Mouse (Mus musculus) heart, postnatal 14 days (tissue): Measurements from ENCODE around the gene Nmral1. TPM values are rescaled to one million over a fixed set of nuclear protein-coding genes. Genes with fewer than 3 reads are reported as not detected.
"Not testable (repeated sequence)": the region's sequence is repeated elsewhere in the genome, so short reads cannot be mapped to it uniquely, and the experiment has no call there.

Source experiments
- DNase-seq, 2 experiments: peaks; one replicate each; pipeline ENCODE4 v3.0.0; 2021 to 2022
- intact Hi-C: fragments of 180-260 bp; cut with DNase I; formaldehyde crosslinking; loops from one replicate; pipeline ENCODE4 v1.15.1; 2025
- long read RNA-seq, 2 experiments: library from polyadenylated mRNA; stranded (forward); transcript quantifications; one replicate each; pipeline ENCODE4 v2.0.0; 2021
- total RNA-seq, 2 experiments: library from RNA; stranded (reverse); gene quantifications; 2 replicates each; pipeline ENCODE4 v1.2.3; 2021

Nmral1 gene
- 1 to 10 TPM; 3.2 to 4.5 TPM for total RNA-seq
- long read RNA-seq, experiment 1, partial matches to known transcripts = 0 of 3 reads
- long read RNA-seq, experiment 1, other reads (novel, unspliced or antisense) = 0 of 3 reads
- long read RNA-seq, experiment 2, partial matches to known transcripts = 1 of 2 reads
- long read RNA-seq, experiment 2, other reads (novel, unspliced or antisense) = 0 of 2 reads

GRCm38 (mm10) chr16:4718753-4719518 lies at the start of gene Nmral1:
Gene Nmral1 (minus strand): TSS chr16:4719356.
- peak; percentile 58 to 61 for DNase-seq
- intact Hi-C loops = loop anchor here (5.0 kb wide), 2 partner anchors 73 to 208 kb away; partner anchors contain the start of gene Cdip1

- intact Hi-C loops = loop anchor here (10.0 kb wide), 1 partner anchor 96 kb away; no protein-coding TSS in a partner anchor
- no peak for DNase-seq
These were observed 49.6 kb upstream of the Nmral1 start for GRCm38 (mm10) chr16:4768719-4769118.

GRCm38 (mm10) chr16:4767012-4767790 lies 48.0 kb upstream of the Nmral1 start:
- intact Hi-C loops = loop anchor here (10.0 kb wide), 1 partner anchor 98 kb away; no protein-coding TSS in a partner anchor
- no peak for DNase-seq

- DNase-seq = no peak
- intact Hi-C loops = loop anchor here (10.0 kb wide), 1 partner anchor 99 kb away; no protein-coding TSS in a partner anchor
These were observed 46.7 kb upstream of the Nmral1 start for GRCm38 (mm10) chr16:4765852-4766251.

- intact Hi-C loops = loop anchor here (2.0 to 10.0 kb wide), 2 partner anchors 28 to 102 kb away; partner anchors contain the start of gene Cdip1
- peak in 1 of 2 experiments; percentile 36 for DNase-seq
These were observed 44.1 kb upstream of the Nmral1 start for GRCm38 (mm10) chr16:4763276-4763675.

- intact Hi-C loops = loop anchor here (2.0 to 10.0 kb wide), 2 partner anchors 28 to 102 kb away; partner anchors contain the start of gene Cdip1
- DNase-seq = no peak
These were observed 43.3 kb upstream of the Nmral1 start for GRCm38 (mm10) chr16:4762437-4762836.

- DNase-seq, intact Hi-C loops: not testable (repeated sequence)
These were observed 37.6 kb upstream of the Nmral1 start for GRCm38 (mm10) chr16:4756660-4757335.

GRCm38 (mm10) chr16:4754045-4754444 lies 34.9 kb upstream of the Nmral1 start:
- DNase-seq = no peak
- intact Hi-C loops = no loop called here

GRCm38 (mm10) chr16:4752155-4752554 lies 33.0 kb upstream of the Nmral1 start:
- DNase-seq = no peak
- intact Hi-C loops = no loop called here

- intact Hi-C loops = no loop called here
- DNase-seq = no peak
These were observed 23.0 kb upstream of the Nmral1 start for GRCm38 (mm10) chr16:4742186-4742585.

GRCm38 (mm10) chr16:4739994-4740393 lies 20.8 kb upstream of the Nmral1 start:
- intact Hi-C loops = no loop called here
- no peak for DNase-seq

GRCm38 (mm10) chr16:4736262-4736661 lies 17.1 kb upstream of the Nmral1 start:
- intact Hi-C loops = no loop called here
- DNase-seq = no peak

GRCm38 (mm10) chr16:4730776-4731358 lies 11.7 kb upstream of the Nmral1 start:
- no peak for DNase-seq
- intact Hi-C loops = no loop called here

- peak in 1 of 2 experiments; percentile 12 for DNase-seq
- intact Hi-C loops = no loop called here
These were observed 8.8 kb upstream of the Nmral1 start for GRCm38 (mm10) chr16:4727963-4728362.

- DNase-seq = no peak
- intact Hi-C loops = no loop called here
These were observed 8.4 kb upstream of the Nmral1 start for GRCm38 (mm10) chr16:4727526-4727925.

GRCm38 (mm10) chr16:4726528-4727128 lies 7.5 kb upstream of the Nmral1 start:
- no peak for DNase-seq
- intact Hi-C loops = no loop called here

- intact Hi-C loops = no loop called here
- peak; percentile 97 to 98 for DNase-seq
These were observed 6.8 kb upstream of the Nmral1 start, which contains the start of gene Hmox2 for GRCm38 (mm10) chr16:4725780-4726527. Gene Hmox2 (plus strand): TSS chr16:4726361.

- peak in 1 of 2 experiments; percentile 13 for DNase-seq
- intact Hi-C loops = no loop called here
These were observed 6.1 kb upstream of the Nmral1 start for GRCm38 (mm10) chr16:4725266-4725665.

GRCm38 (mm10) chr16:4722915-4723209 lies 3.7 kb upstream of the Nmral1 start:
- intact Hi-C loops = no loop called here
- no peak for DNase-seq
